Comparison of ENCODE assay signal across 10 mouse cellular contexts in genomic region chr17:28467749-28468148, GRCm38 (mm10). TPM values are rescaled to one million over a fixed set of nuclear protein-coding genes. Genes with fewer than 3 reads are reported as not detected.
DNase-seq lines count a peak whose midpoint lies in the region; ATAC-seq lines count a peak whose summit lies in the region.
"Had no signal": no experiment of that assay in that cellular context is flagged by ENCODE, and none has a peak within 500 bp of the region (broad histone marks: within the 10 kb centered on the region; RNA-seq: fewer than 3 reads in every experiment).

No protein-coding gene starts in this region.

- DNase-seq in heart, adult 8-10 months (ENCODE audit: low spot score): no peak
- peak; percentile 19 to 27 for DNase-seq in spleen, postnatal 36 days (ENCODE audit: low spot score in 2 of 2)
- DNase-seq in spleen, adult 12 weeks (ENCODE audit: low spot score): no peak
- DNase-seq in lung, postnatal 10 days: peak; percentile 15
- peak; percentile 68 for DNase-seq in thymus, postnatal 4 days
- DNase-seq in layer of hippocampus, adult 11-12 months (ENCODE audit: low spot score): no peak
- DNase-seq in urinary bladder, postnatal 14 days (ENCODE audit: low spot score): no peak

- no peak for ATAC-seq in heart, embryonic 14.5 days (ENCODE audit: insufficient number of reproducible peaks, insufficient read depth, low FRiP score, low read depth)
- ATAC-seq: forebrain, embryonic 13.5 days had no signal

- WGBS in heart, embryonic 14.5 days: 61% methylated on average over 11 of the region's 11 CpGs

- no peak overlapping the region for H3K4me3 ChIP-seq in heart, embryonic 14.5 days (ENCODE audit: control insufficient read depth in 1 of 2, insufficient read depth in 1 of 2, low read depth in 1 of 2, low read length in 2 of 2)
- H3K4me3 ChIP-seq: forebrain, embryonic 13.5 days; neural tube, embryonic 12.5 days had no signal

- H3K27me3 ChIP-seq in heart, embryonic 14.5 days (ENCODE audit: control insufficient read depth, insufficient read depth, low read length): no peaks in the 10 kb centered on the region
- H3K27me3 ChIP-seq: forebrain, embryonic 13.5 days; neural tube, embryonic 12.5 days had no signal

- H3K4me1 ChIP-seq in heart, embryonic 14.5 days (ENCODE audit: control insufficient read depth in 2 of 2, insufficient read depth in 2 of 2, low read length in 2 of 2): peaks cover 0 to 3% of the 10 kb centered on the region in 2 experiments; a peak in 1 of 4 replicates

- H3K9ac ChIP-seq in heart, embryonic 14.5 days (ENCODE audit: low read length): peak overlapping the region; percentile 9; the same call in 1 of the 2 replicates
- H3K9ac ChIP-seq: forebrain, embryonic 13.5 days; neural tube, embryonic 12.5 days had no signal

- peak overlapping the region; percentile 21 to 53; a peak in 2 of 4 replicates for H3K27ac ChIP-seq in heart, embryonic 14.5 days (replicated peaks in 1 of 2; ENCODE audit: control insufficient read depth in 1 of 2, insufficient read depth in 1 of 2, low read depth in 2 of 2, low read length in 2 of 2)
- H3K27ac ChIP-seq: forebrain, embryonic 13.5 days; neural tube, embryonic 12.5 days had no signal

- H3K4me2 ChIP-seq in heart, embryonic 14.5 days (ENCODE audit: low read length): peak overlapping the region; percentile 42
- H3K4me2 ChIP-seq: forebrain, embryonic 13.5 days; neural tube, embryonic 12.5 days had no signal

- no peaks in the 10 kb centered on the region for H3K9me3 ChIP-seq in heart, embryonic 14.5 days (ENCODE audit: control insufficient read depth, low read length)
- H3K9me3 ChIP-seq: forebrain, embryonic 13.5 days; neural tube, embryonic 12.5 days had no signal

- H3K36me3 ChIP-seq in heart, embryonic 14.5 days (ENCODE audit: control insufficient read depth, insufficient read depth, low read length): no peaks in the 10 kb centered on the region
- H3K36me3 ChIP-seq: neural tube, embryonic 12.5 days had no signal

RNA-seq across cellular contexts. Expression of gene Fkbp5, which starts 49.6 kb away (rescaled TPM):
- 4.3 and 5.0 TPM in 2 replicates for polyA plus RNA-seq in heart, embryonic 14.5 days (2014; fragmentation: Nextera tagmentation; extraction: Ambion mirVana)
- 10 to 100 TPM; 31.0 to 46.7 (median 38.3) TPM for total RNA-seq in heart, adult 8-10 months (2022)

Comparison
In these comparisons a context has a peak if more than half of its experiments do, and no peak if none do; other contexts are left out.
1. DNase-seq: peak in spleen, postnatal 36 days (2 of 2), lung, postnatal 10 days (single experiment) and thymus, postnatal 4 days (single experiment); none in heart, adult 8-10 months (single experiment), spleen, adult 12 weeks (single experiment), layer of hippocampus, adult 11-12 months (single experiment) and urinary bladder, postnatal 14 days (single experiment).